Mouse (Mus musculus): ENCODE data around the gene Dhrs3.

DNA sequence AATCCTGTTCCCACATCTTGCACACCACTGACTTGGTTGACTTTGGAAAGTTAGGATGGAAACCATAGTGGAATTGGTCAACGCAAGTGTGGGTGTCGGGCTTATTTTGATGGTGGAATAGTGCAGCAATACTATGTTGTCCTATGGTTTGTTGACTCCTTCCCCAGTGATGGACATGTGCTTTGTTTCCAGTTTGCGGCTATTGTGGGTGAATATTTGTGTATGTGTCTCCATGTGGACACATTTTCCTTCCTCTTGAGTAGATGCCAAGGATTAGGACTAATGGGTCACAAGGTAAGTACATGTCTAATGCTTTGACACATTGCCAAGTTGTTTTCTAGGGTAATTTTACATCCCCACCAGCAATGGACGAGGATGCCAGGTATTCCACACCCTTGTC lies 68.6 kb downstream of the Dhrs3 start:
- TF ChIP-seq POLR2A (IDR thresholded peaks at IDR 0.05; ENCODE audit: borderline replicate concordance, control insufficient read depth, low read depth, low read length) (no peak), CTCF (IDR thresholded peaks at IDR 0.05; ENCODE audit: control insufficient read depth, insufficient read depth, low read length) (no peak)

All from bone marrow, adult 2 months (tissue).